Mouse (Mus musculus) ES-Bruce4 (cell line): ENCODE measurements around the gene Ap1m2. TPM values are rescaled to one million over a fixed set of nuclear protein-coding genes. Genes with fewer than 3 reads are reported as not detected.
A peak's percentile ranks its signal among the peaks of the same experiment; 100 is the strongest.

Experiments used
- H3K27ac ChIP-seq: 2 replicates; pipeline ENCODE4 v1.5.1; 2012; ENCODE audit warnings: low read length, inconsistent platforms; ENCODE audit not compliant: insufficient read depth
- H3K27me3 ChIP-seq: 2 replicates; pipeline ENCODE4 v1.6.1; 2012; ENCODE audit warnings: mild to moderate bottlenecking, low read length, inconsistent platforms; ENCODE audit not compliant: control insufficient read depth, poor library complexity, insufficient read depth, severe bottlenecking
- H3K36me3 ChIP-seq: 2 replicates; pipeline ENCODE4 v1.6.1; 2012; ENCODE audit warnings: inconsistent platforms, mild to moderate bottlenecking, low read length, moderate library complexity; ENCODE audit not compliant: control insufficient read depth, poor library complexity, insufficient read depth, severe bottlenecking
- H3K4me1 ChIP-seq: one replicate; pipeline ENCODE4 v1.8.1; 2011; ENCODE audit warnings: low read length; ENCODE audit not compliant: control insufficient read depth, insufficient read depth
- H3K4me3 ChIP-seq: 2 replicates; pipeline ENCODE4 v1.5.1; 2011; ENCODE audit warnings: low read depth, mild to moderate bottlenecking, low read length
- H3K9ac ChIP-seq: 2 replicates; pipeline ENCODE4 v1.6.1; 2012; ENCODE audit warnings: low read depth, mild to moderate bottlenecking, inconsistent platforms; ENCODE audit not compliant: poor library complexity, severe bottlenecking
- H3K9me3 ChIP-seq: replicated peaks from 2 replicates; pipeline ENCODE4 v1.6.1; 2012; ENCODE audit warnings: mild to moderate bottlenecking, low read length, inconsistent platforms; ENCODE audit not compliant: control insufficient read depth, poor library complexity, insufficient read depth, severe bottlenecking
- CTCF ChIP-seq: IDR thresholded peaks from one replicate; pipeline ENCODE4 v1.8.1; 2011; ENCODE audit warnings: low read depth, low read length
- EP300 ChIP-seq: IDR thresholded peaks from 2 replicates; pipeline ENCODE4 v1.6.1; 2011; ENCODE audit warnings: low read depth, low read length; ENCODE audit not compliant: insufficient read depth
- POLR2A ChIP-seq: IDR thresholded peaks from one replicate; pipeline ENCODE4 v1.8.1; 2011; ENCODE audit warnings: low read length; ENCODE audit not compliant: insufficient read depth
- polyA plus RNA-seq: library from polyadenylated mRNA; stranded (reverse); fragments of >200 nt; gene quantifications from 2 replicates; pipeline ENCODE4 v1.2.4, GENCODE M21; 2011; ENCODE audit warnings: low read depth; ENCODE audit not compliant: missing spikeins, insufficient read depth, insufficient read length

The Ap1m2 gene
- polyA plus RNA-seq, 1 experiment, result 83.3 TPM

DNA sequence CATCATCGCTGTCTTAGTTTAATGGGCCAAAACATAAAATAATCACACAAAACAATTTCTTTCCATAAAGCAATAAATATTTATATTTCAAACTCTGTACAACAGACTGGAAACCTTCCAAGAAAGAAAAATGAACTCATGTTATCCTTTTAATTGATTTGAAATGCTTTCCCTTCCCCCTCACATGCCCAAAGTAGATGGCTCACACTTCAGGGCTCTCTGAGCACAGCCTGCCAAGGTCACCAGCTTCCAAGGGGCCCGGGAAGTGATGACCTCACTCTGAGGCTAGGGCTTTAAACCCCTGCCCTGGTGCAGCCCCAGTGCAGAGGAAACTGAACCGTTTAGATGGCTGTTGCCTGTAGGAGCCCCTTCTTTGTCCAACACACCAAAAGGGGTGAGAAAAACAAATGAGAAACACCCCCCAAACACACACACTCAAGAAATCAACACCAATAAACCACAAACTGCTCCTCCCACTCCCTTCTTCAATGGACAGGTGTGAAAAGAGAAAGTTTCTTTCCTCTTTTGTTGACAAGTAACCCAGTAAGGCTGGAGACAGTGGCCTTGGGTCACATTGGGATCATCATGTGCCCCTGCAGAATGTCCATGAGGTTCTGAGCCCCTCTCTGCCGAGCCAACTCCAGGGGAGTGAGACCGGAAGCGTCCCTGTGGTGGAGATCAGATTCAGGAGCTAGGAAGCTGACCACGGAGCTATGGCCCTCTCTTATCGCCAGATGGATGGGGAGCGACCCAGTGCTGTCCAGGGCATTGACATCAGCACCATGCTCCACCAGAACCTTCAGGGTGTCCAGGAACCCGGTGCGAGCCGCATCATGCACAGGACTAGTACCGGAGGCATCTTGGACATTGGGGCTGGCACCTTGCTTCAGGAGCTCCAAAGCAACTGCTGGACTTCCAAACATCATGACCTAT lies 23.5 kb downstream of the Ap1m2 start:
- Histone ChIP-seq H3K9ac (no peak overlapping the region), H3K27me3 (no peaks in the 10 kb centered on the region), H3K36me3 (peaks cover 23% of the 10 kb centered on the region; the same call in 1 of the 2 replicates), H3K4me3 (peak overlapping the region; percentile 49; the same call in 1 of the 2 replicates), H3K9me3 (no peaks in the 10 kb centered on the region), H3K27ac (no peak overlapping the region), H3K4me1 (no peaks in the 10 kb centered on the region)
- TF ChIP-seq POLR2A (no peak), EP300 (no peak), CTCF (no peak)

DNA sequence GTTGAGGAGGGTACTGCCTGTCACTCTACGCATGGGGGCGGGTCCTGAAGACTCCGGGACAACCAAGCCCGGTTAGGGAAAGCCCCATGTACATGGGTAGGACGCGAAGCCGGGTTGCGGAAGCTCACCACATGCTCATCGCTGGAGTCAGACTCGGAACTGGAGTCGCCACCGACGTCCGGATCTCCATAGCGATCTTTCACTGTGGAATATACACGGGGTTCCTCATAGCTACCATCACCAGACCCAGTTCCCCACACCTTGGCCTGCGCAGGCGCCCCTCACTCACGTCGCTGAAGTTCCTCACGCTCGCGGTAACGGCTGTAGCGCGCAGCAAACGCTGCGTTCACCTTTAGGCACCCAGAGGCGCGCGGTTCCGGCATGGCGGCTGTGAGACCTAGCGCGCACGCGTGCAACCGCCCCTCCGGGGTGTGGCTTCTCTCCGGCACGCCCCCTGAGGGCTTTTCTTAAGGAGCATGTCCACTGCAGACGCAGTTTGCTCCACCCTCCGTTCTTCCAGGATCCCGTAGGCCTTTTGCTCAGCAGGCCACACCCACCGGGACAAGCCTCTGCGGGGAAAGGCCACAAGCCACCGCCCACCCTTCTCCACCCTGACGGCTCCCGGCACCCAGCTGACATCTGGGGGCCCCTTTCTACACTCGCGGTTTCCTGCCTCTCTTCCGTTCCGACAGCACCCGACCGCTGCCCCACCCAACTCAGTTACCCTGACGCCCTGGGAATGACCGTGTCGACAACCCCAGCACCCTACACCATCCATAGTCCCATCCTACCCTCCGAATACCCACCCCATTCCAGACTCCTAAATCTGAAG lies 24.4 kb downstream of the Ap1m2 start, which contains the start of gene Kri1:
Gene Kri1, minus strand, starts transcription at position 399 of the 832 bp plus-strand sequence.
- Histone ChIP-seq H3K9me3 (no peaks in the 10 kb centered on the region), H3K9ac (peak within 1 kb of the TSS; percentile 67), H3K36me3 (peaks cover 27% of the 10 kb centered on the region), H3K27ac (peak within 1 kb of the TSS; percentile 20; the same call in 1 of the 2 replicates), H3K4me3 (peak within 1 kb of the TSS; percentile 97), H3K27me3 (no peaks in the 10 kb centered on the region), H3K4me1 (no peaks in the 10 kb centered on the region)
- TF ChIP-seq POLR2A, result peak; percentile 68
- TF ChIP-seq CTCF, result no peak
- TF ChIP-seq EP300, result peak; percentile 62; the same call in 1 of the 2 replicates

DNA sequence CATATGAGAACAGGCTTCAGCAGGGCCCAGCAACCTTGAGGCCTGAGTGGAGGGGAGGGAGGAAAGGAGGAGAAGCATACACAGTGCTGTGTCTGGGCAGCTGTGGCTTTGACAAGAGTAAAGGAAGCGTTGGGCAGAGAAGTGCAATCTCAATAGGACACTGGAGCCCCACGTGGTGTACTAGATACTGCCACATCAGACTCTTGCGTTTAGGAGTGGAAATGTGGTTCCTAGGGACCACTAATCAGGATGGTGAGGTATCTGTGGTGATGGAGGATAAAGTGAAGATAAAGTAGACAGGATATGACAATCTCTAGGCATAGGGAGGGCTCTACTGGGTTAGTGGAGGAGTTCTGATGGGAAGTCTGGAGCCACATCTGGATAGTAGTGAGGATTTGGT lies 25.4 kb downstream of the Ap1m2 start:
- Histone ChIP-seq H3K27me3 (no peaks in the 10 kb centered on the region), H3K27ac (no peak overlapping the region), H3K4me1 (no peaks in the 10 kb centered on the region), H3K36me3 (peaks cover 36% of the 10 kb centered on the region), H3K9ac (peak overlapping the region; percentile 67), H3K9me3 (no peaks in the 10 kb centered on the region), H3K4me3 (0 out of 2 replicates have a peak overlapping the region, but pooled peaks have one; percentile 15)
- TF ChIP-seq CTCF (no peak), POLR2A (no peak), EP300 (no peak)

DNA sequence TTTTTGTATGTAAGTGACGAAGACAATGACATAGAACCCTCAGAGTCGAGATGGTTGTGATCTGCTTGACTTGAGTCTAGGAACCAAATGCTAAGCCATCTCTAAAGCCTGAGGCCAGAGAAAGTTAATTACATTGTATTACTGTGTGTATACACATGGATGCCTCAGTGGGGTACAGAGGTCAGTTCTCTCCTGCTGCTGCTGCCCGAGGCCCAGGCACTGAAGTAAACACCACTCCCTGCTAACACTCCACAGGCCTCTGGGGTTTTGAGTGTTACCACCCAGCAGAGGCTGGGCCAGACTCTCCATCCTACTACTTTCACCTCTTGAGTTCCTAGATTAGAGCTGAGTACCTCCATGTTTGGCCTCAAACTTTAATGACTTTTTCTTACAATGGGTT lies 28.1 kb downstream of the Ap1m2 start:
- Histone ChIP-seq H3K27ac (no peak overlapping the region), H3K9ac (no peak overlapping the region), H3K4me1 (no peaks in the 10 kb centered on the region), H3K4me3 (no peak overlapping the region), H3K36me3 (peaks cover 52% of the 10 kb centered on the region), H3K27me3 (no peaks in the 10 kb centered on the region), H3K9me3 (no peaks in the 10 kb centered on the region)
- TF ChIP-seq EP300 (no peak), POLR2A (no peak), CTCF (no peak)

DNA sequence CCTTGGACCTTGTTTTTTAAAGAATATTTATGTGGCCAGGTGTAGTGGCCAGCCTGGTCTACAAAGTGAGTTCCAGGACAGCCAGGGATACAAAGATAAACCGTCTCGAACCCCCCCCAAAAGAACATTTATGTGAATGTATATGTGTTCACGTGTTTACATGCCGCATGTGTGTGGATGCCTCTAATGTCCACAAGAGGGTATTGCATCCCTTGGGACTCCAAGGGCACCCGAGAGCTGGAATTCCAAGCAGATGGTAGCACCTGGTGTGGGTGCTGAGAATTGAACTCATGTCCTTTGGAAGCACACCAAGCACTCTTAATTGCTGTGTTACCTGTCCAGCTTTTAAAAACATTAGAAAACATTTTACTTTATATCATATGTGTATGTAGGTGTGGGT lies 28.5 kb downstream of the Ap1m2 start:
- no peak overlapping the region for H3K9ac ChIP-seq
- H3K27me3 ChIP-seq, result no peaks in the 10 kb centered on the region
- H3K4me3 ChIP-seq, result no peak overlapping the region
- TF ChIP-seq POLR2A, result no peak
- TF ChIP-seq CTCF, result peak; percentile 8
- H3K27ac ChIP-seq, result no peak overlapping the region
- H3K4me1 ChIP-seq, result no peaks in the 10 kb centered on the region
- no peaks in the 10 kb centered on the region for H3K9me3 ChIP-seq
- peaks cover 52% of the 10 kb centered on the region for H3K36me3 ChIP-seq
